Mouse (Mus musculus) forelimb bud, embryonic 11.5 days (tissue): ENCODE data around the gene Fancg.
"Not testable (repeated sequence)": the region's sequence is repeated elsewhere in the genome, so short reads cannot be mapped to it uniquely, and the experiment has no call there.

ENCODE experiments used
- DNase-seq: peaks from one replicate; pipeline ENCODE4 v3.0.0-alpha.2; 2012; ENCODE audit warnings: low read depth, low spot score

The Fancg gene

GRCm38 (mm10) chr4:42999451-43000140 is 10.7 kb downstream of the Fancg start:
- peak; percentile 70 for DNase-seq

- DNase-seq: no peak
These were observed 12.3 kb downstream of the Fancg start for GRCm38 (mm10) chr4:42998022-42998421.

GRCm38 (mm10) chr4:42988296-42988695 is 22.0 kb downstream of the Fancg start:
- no peak for DNase-seq

- not testable (repeated sequence) for DNase-seq
These were observed 29.8 kb downstream of the Fancg start for GRCm38 (mm10) chr4:42980467-42980866.

- no peak for DNase-seq
These were observed 32.2 kb downstream of the Fancg start for GRCm38 (mm10) chr4:42978062-42978461.

- DNase-seq: no peak
These were observed 36.4 kb downstream of the Fancg start for GRCm38 (mm10) chr4:42973868-42974267.

- DNase-seq: no peak
These were observed 37.4 kb downstream of the Fancg start for GRCm38 (mm10) chr4:42972952-42973351.

- no peak for DNase-seq
These were observed 41.0 kb downstream of the Fancg start, which contains the start of gene 1700022I11Rik for GRCm38 (mm10) chr4:42969304-42969703. Gene 1700022I11Rik (plus strand): TSS chr4:42969604.

GRCm38 (mm10) chr4:42965039-42965719 is 45.1 kb downstream of the Fancg start:
- peak; percentile 77 for DNase-seq

GRCm38 (mm10) chr4:42963480-42963879 is 46.8 kb downstream of the Fancg start:
- DNase-seq: no peak

GRCm38 (mm10) chr4:42961592-42961991 is 48.7 kb downstream of the Fancg start:
- peak; percentile 43 for DNase-seq

- DNase-seq: no peak
These were observed 50.9 kb downstream of the Fancg start for GRCm38 (mm10) chr4:42959382-42959781.

- no peak for DNase-seq
These were observed 51.4 kb downstream of the Fancg start for GRCm38 (mm10) chr4:42958942-42959341.

- no peak for DNase-seq
These were observed 52.3 kb downstream of the Fancg start for GRCm38 (mm10) chr4:42957979-42958378.

GRCm38 (mm10) chr4:42957306-42957705 is 53.0 kb downstream of the Fancg start:
- no peak for DNase-seq

- DNase-seq: no peak
These were observed 53.7 kb downstream of the Fancg start for GRCm38 (mm10) chr4:42956581-42956980.

GRCm38 (mm10) chr4:42955200-42955599 is 55.1 kb downstream of the Fancg start:
- no peak for DNase-seq

GRCm38 (mm10) chr4:42954297-42954696 is 56.0 kb downstream of the Fancg start:
- DNase-seq: peak; percentile 70

GRCm38 (mm10) chr4:42953435-42954094 is 56.7 kb downstream of the Fancg start:
- DNase-seq: no peak

- DNase-seq: no peak
These were observed 57.7 kb downstream of the Fancg start for GRCm38 (mm10) chr4:42952563-42952962.
